Mouse (Mus musculus) brain, embryonic 14.5 days (tissue): ENCODE measurements around the gene Chid1.

Experiments used
- CTCF ChIP-seq: fragments of 200-500 bp; IDR thresholded peaks from 2 replicates; pipeline ENCODE4 v1.5.1; 2012; ENCODE audit warnings: inconsistent platforms, mild to moderate bottlenecking, moderate library complexity, borderline replicate concordance; ENCODE audit not compliant: insufficient read depth, insufficient read length; ENCODE audit errors: extremely low read depth
- POLR2A ChIP-seq: fragments of 200-500 bp; IDR thresholded peaks from 2 replicates; pipeline ENCODE4 v1.6.1; 2012; ENCODE audit warnings: mild to moderate bottlenecking, inconsistent platforms, borderline replicate concordance; ENCODE audit not compliant: poor library complexity, insufficient read depth, insufficient read length, severe bottlenecking; ENCODE audit errors: extremely low read depth

GRCm38 (mm10) chr7:141472763-141473162, 66.9 kb downstream of the Chid1 start:
- TF ChIP-seq POLR2A: no peak
- TF ChIP-seq CTCF: no peak
